Mouse (Mus musculus): Measurements from ENCODE around the gene Pcsk6. TPM values are rescaled to one million over a fixed set of nuclear protein-coding genes. Genes with fewer than 3 reads are reported as not detected.

Pcsk6 gene
- polyA plus RNA-seq, 1 experiment from 2014 or later = 4.3 TPM

GRCm38 (mm10) chr7:65935211-65935610, 73.7 kb downstream of the Pcsk6 start:
- no peak overlapping the region for H3K9ac ChIP-seq (replicated peaks; ENCODE audit: low read depth, low read length)

DNA sequence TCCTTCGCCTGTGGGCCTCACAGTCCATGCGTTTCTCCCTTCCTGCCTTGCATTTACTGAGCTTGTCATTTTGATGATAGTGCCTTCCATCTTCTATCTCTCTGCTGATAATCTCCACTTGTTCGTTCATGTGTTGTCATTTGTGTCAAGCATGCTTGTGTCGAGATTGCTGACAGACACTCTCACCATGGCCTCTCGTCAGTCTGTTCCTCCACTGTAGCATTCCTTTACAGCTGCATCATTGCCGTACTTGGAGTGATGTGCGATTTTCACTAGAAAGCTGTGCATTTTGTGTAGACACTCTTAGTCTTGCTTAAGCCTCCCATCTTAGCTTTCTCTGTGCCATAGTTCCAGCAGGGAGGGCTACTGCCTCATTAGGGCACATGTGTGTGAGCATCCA, 79.5 kb downstream of the Pcsk6 start:
- ATAC-seq (ENCODE audit: insufficient number of reproducible peaks, insufficient read depth, low FRiP score, low read depth) = no peak
- no peak overlapping the region for H3K4me3 ChIP-seq (ENCODE audit: low read depth, low read length)
- no peaks in the 10 kb centered on the region for H3K27me3 ChIP-seq (ENCODE audit: control insufficient read depth, insufficient read depth, low read length)
- WGBS = 55% methylated on average over 7 of the region's 7 CpGs
- no peaks in the 10 kb centered on the region for H3K4me1 ChIP-seq (ENCODE audit: control insufficient read depth, insufficient read depth, low read length)
- H3K9ac ChIP-seq (replicated peaks; ENCODE audit: low read depth, low read length) = no peak overlapping the region
- H3K4me2 ChIP-seq (replicated peaks; ENCODE audit: low read depth, low read length) = no peak overlapping the region
- no peaks in the 10 kb centered on the region for H3K36me3 ChIP-seq (ENCODE audit: control insufficient read depth, insufficient read depth, low read length)
- H3K27ac ChIP-seq (ENCODE audit: low read length) = no peak overlapping the region
- no peaks in the 10 kb centered on the region for H3K9me3 ChIP-seq (ENCODE audit: control insufficient read depth, low read depth, low read length)

More at GRCm38 (mm10) chr7:65935211-65935610, 73.7 kb downstream of the Pcsk6 start:
- no peaks in the 10 kb centered on the region for H3K36me3 ChIP-seq (ENCODE audit: control insufficient read depth, insufficient read depth, low read length)
- no peak for ATAC-seq (ENCODE audit: insufficient number of reproducible peaks, insufficient read depth, low FRiP score, low read depth)
- no peak overlapping the region for H3K4me2 ChIP-seq (replicated peaks; ENCODE audit: low read depth, low read length)
- H3K4me3 ChIP-seq (ENCODE audit: low read depth, low read length) = no peak overlapping the region
- H3K27ac ChIP-seq (ENCODE audit: low read length) = no peak overlapping the region
- H3K27me3 ChIP-seq (ENCODE audit: control insufficient read depth, insufficient read depth, low read length) = no peaks in the 10 kb centered on the region
- H3K4me1 ChIP-seq (ENCODE audit: control insufficient read depth, insufficient read depth, low read length) = no peaks in the 10 kb centered on the region
- 37% methylated on average over 1 of the region's 1 CpGs for WGBS
- no peaks in the 10 kb centered on the region for H3K9me3 ChIP-seq (ENCODE audit: control insufficient read depth, low read depth, low read length)

- no peak for ATAC-seq (ENCODE audit: insufficient number of reproducible peaks, insufficient read depth, low FRiP score, low read depth)
- Histone ChIP-seq H3K4me2 (replicated peaks; ENCODE audit: low read depth, low read length) (no peak overlapping the region), H3K4me3 (ENCODE audit: low read depth, low read length) (no peak overlapping the region), H3K27ac (ENCODE audit: low read length) (no peak overlapping the region), H3K4me1 (ENCODE audit: control insufficient read depth, insufficient read depth, low read length) (no peaks in the 10 kb centered on the region), H3K36me3 (ENCODE audit: control insufficient read depth, insufficient read depth, low read length) (no peaks in the 10 kb centered on the region), H3K9ac (replicated peaks; ENCODE audit: low read depth, low read length) (no peak overlapping the region), H3K9me3 (ENCODE audit: control insufficient read depth, low read depth, low read length) (no peaks in the 10 kb centered on the region), H3K27me3 (ENCODE audit: control insufficient read depth, insufficient read depth, low read length) (no peaks in the 10 kb centered on the region)
- 58% methylated on average over 8 of the region's 8 CpGs for WGBS
Measured at GRCm38 (mm10) chr7:65945342-65945993, 83.9 kb downstream of the Pcsk6 start.

DNA sequence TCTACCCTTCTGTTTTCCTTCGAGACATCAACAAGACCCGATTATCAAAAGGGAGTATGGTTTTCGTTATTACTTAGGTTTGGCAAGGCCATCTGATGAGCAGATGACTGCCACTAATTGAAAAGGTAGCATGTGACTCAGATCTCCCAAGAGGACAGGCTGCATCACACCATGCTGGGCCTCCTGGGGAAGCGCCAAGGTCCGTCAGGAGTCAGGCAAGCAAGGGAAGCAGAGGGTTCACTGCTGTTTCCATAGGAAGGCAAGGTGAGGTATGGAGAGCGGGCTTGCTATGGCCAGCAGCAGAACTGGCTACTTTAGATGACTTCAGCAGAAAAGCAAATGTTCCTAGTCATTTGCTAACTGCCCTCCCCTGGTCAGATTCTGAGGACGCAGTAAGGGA, 84.9 kb downstream of the Pcsk6 start:
- 83% methylated on average over 7 of the region's 7 CpGs for WGBS
- no peaks in the 10 kb centered on the region for H3K4me1 ChIP-seq (ENCODE audit: control insufficient read depth, insufficient read depth, low read length)
- no peak overlapping the region for H3K27ac ChIP-seq (ENCODE audit: low read length)
- H3K9ac ChIP-seq (replicated peaks; ENCODE audit: low read depth, low read length) = no peak overlapping the region
- ATAC-seq (ENCODE audit: insufficient number of reproducible peaks, insufficient read depth, low FRiP score, low read depth) = no peak
- H3K4me2 ChIP-seq (replicated peaks; ENCODE audit: low read depth, low read length) = no peak overlapping the region
- H3K36me3 ChIP-seq (ENCODE audit: control insufficient read depth, insufficient read depth, low read length) = no peaks in the 10 kb centered on the region
- H3K4me3 ChIP-seq (ENCODE audit: low read depth, low read length) = no peak overlapping the region
- no peaks in the 10 kb centered on the region for H3K9me3 ChIP-seq (ENCODE audit: control insufficient read depth, low read depth, low read length)
- no peaks in the 10 kb centered on the region for H3K27me3 ChIP-seq (ENCODE audit: control insufficient read depth, insufficient read depth, low read length)

DNA sequence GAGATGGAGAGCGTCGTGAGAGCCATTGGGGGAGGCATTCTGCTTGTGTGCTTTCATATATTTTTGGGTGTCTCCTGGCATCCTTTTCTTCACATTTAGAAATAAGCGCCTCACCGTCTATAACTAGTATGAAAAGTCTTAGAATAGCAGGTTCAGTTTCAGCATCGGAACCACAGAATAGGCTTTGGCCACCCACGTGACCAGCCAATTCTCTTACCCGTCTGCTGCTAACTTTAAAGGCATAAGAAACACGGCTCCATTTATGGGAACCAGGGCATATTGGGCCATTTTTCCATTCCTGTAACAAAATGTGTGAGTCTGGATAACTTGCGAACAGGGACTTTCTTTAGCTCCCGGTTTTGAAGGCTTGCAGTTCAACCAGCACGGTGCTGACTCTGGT, 87.4 kb downstream of the Pcsk6 start:
- Histone ChIP-seq H3K9ac (replicated peaks; ENCODE audit: low read depth, low read length) (no peak overlapping the region), H3K27ac (ENCODE audit: low read length) (no peak overlapping the region), H3K27me3 (ENCODE audit: control insufficient read depth, insufficient read depth, low read length) (no peaks in the 10 kb centered on the region), H3K36me3 (ENCODE audit: control insufficient read depth, insufficient read depth, low read length) (no peaks in the 10 kb centered on the region), H3K9me3 (ENCODE audit: control insufficient read depth, low read depth, low read length) (no peaks in the 10 kb centered on the region), H3K4me1 (ENCODE audit: control insufficient read depth, insufficient read depth, low read length) (no peaks in the 10 kb centered on the region), H3K4me2 (replicated peaks; ENCODE audit: low read depth, low read length) (no peak overlapping the region), H3K4me3 (ENCODE audit: low read depth, low read length) (no peak overlapping the region)
- no peak for ATAC-seq (ENCODE audit: insufficient number of reproducible peaks, insufficient read depth, low FRiP score, low read depth)
- 98% methylated on average over 11 of the region's 11 CpGs for WGBS

DNA sequence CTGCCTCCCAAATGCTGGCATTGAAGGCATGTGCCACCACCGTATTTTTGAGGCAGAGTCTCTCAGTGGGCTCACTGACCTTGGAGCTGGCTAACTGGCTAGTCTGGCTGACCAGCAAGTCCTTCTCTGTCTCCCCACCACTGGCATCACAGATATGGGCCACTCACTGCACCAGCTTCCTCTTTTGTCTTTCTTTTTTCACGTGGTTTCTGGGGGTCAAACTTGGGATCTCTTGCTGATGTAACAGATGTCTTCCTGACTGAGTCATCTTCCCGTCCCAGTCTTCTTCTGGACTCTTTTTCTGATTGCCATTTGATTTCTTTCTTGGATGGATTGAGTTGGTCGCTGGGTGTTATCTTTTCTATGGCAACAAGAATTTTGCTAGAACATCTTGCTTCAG, 93.0 kb downstream of the Pcsk6 start:
- no peak overlapping the region for H3K4me3 ChIP-seq (ENCODE audit: low read depth, low read length)
- H3K9ac ChIP-seq (replicated peaks; ENCODE audit: low read depth, low read length) = no peak overlapping the region
- no peak overlapping the region for H3K27ac ChIP-seq (ENCODE audit: low read length)
- ATAC-seq (ENCODE audit: insufficient number of reproducible peaks, insufficient read depth, low FRiP score, low read depth) = no peak
- H3K4me2 ChIP-seq (replicated peaks; ENCODE audit: low read depth, low read length) = no peak overlapping the region
- H3K27me3 ChIP-seq (ENCODE audit: control insufficient read depth, insufficient read depth, low read length) = no peaks in the 10 kb centered on the region
- no peaks in the 10 kb centered on the region for H3K9me3 ChIP-seq (ENCODE audit: control insufficient read depth, low read depth, low read length)
- 0 out of 2 replicates have a peak, but pooled peaks cover 3% of the 10 kb centered on the region for H3K4me1 ChIP-seq (ENCODE audit: control insufficient read depth, insufficient read depth, low read length)
- no peaks in the 10 kb centered on the region for H3K36me3 ChIP-seq (ENCODE audit: control insufficient read depth, insufficient read depth, low read length)
- WGBS = 78% methylated on average over 4 of the region's 4 CpGs

DNA sequence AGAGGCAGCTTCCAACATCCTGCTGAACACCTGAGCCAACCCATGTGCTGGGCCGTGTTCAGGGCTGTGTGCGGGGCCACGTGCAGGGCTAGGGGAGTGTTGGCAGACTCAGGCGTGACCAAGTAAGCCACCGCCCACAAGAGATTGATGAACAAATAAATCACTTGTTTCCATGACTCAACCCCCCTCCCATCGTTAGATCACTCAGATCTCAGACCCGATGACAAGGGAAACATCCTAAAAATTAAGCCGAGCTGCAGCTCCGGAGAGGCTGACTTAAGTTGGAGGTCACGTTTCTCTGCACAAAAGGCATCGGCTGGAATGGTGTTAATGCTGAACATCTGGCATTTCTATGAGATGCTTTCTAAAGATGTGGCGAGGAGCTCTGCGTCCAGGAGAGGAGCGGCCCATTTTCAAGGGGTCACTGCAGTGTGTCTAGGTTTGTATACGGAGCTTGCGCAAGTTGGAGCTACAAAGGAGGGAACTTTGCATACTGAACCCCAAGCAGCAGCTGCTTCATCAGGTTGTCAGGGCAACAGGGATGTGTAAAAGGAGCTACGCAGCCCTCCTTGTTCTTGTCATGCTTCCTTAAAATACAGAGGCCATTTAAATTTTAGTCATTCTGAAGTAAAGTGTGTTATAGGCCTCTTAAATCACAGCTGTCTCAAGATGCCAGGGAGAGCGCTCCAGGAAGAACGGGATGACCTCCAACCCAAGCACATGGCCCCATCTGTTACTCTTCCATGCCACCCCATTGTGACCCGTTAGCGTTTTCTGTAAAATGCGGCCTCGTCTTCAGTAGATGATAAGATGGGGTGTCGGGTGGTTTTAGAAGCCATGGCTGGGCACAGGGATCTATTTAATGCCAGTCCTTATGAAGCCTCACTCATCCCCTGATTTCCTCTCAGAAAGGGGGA, 94.0 kb downstream of the Pcsk6 start:
- H3K27me3 ChIP-seq (ENCODE audit: control insufficient read depth, insufficient read depth, low read length) = no peaks in the 10 kb centered on the region
- no peak for ATAC-seq (ENCODE audit: insufficient number of reproducible peaks, insufficient read depth, low FRiP score, low read depth)
- H3K4me2 ChIP-seq (replicated peaks; ENCODE audit: low read depth, low read length) = no peak overlapping the region
- H3K9me3 ChIP-seq (ENCODE audit: control insufficient read depth, low read depth, low read length) = no peaks in the 10 kb centered on the region
- H3K36me3 ChIP-seq (ENCODE audit: control insufficient read depth, insufficient read depth, low read length) = no peaks in the 10 kb centered on the region
- H3K9ac ChIP-seq (replicated peaks; ENCODE audit: low read depth, low read length) = no peak overlapping the region
- H3K27ac ChIP-seq (ENCODE audit: low read length) = no peak overlapping the region
- H3K4me1 ChIP-seq (ENCODE audit: control insufficient read depth, insufficient read depth, low read length) = 0 out of 2 replicates have a peak, but pooled peaks cover 3% of the 10 kb centered on the region
- H3K4me3 ChIP-seq (ENCODE audit: low read depth, low read length) = no peak overlapping the region
- WGBS = 44% methylated on average over 24 of the region's 24 CpGs

DNA sequence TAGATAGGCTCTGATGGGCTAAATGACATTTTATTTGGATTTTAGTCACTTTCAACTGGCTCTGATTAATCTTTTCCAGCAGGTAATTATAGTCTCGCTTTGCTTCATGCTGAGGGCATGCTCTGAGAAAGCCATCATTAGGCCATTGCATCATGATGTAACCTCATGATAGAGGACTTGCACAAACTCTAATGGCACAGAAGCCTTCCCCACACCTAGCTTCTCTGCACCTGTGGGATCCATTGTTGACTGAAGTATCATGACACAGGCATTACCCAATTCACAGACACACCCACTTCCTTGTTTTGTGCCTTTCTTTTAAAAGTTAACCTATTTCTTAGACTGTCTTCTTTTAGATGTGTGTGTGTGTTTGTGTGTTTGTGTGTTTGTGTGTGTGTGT, 95.7 kb downstream of the Pcsk6 start:
- Histone ChIP-seq H3K36me3 (ENCODE audit: control insufficient read depth, insufficient read depth, low read length) (no peaks in the 10 kb centered on the region), H3K4me2 (replicated peaks; ENCODE audit: low read depth, low read length) (no peak overlapping the region), H3K9ac (replicated peaks; ENCODE audit: low read depth, low read length) (no peak overlapping the region), H3K4me3 (ENCODE audit: low read depth, low read length) (no peak overlapping the region), H3K9me3 (ENCODE audit: control insufficient read depth, low read depth, low read length) (no peaks in the 10 kb centered on the region), H3K27me3 (ENCODE audit: control insufficient read depth, insufficient read depth, low read length) (no peaks in the 10 kb centered on the region), H3K4me1 (ENCODE audit: control insufficient read depth, insufficient read depth, low read length) (0 out of 2 replicates have a peak, but pooled peaks cover 3% of the 10 kb centered on the region), H3K27ac (ENCODE audit: low read length) (no peak overlapping the region)
- no peak for ATAC-seq (ENCODE audit: insufficient number of reproducible peaks, insufficient read depth, low FRiP score, low read depth)
- WGBS = 94% methylated on average over 1 of the region's 1 CpGs
